Mouse (Mus musculus): ENCODE data around the gene Lin7a. TPM values are rescaled to one million over a fixed set of nuclear protein-coding genes. Genes with fewer than 3 reads are reported as not detected.

The Lin7a gene
- polyA plus RNA-seq, 1 experiment from 2014 or later: 31.6 TPM

GRCm38 (mm10) chr10:107358443-107359040, 87.1 kb downstream of the Lin7a start:
- Histone ChIP-seq H3K36me3 (no peaks in the 10 kb centered on the region), H3K9ac (replicated peaks) (no peak overlapping the region), H3K9me3 (0 out of 2 replicates have a peak, but pooled peaks cover 4% of the 10 kb centered on the region), H3K4me1 (replicated peaks) (no peaks in the 10 kb centered on the region), H3K4me2 (replicated peaks) (no peak overlapping the region), H3K4me3 (replicated peaks) (no peak overlapping the region), H3K27me3 (no peaks in the 10 kb centered on the region), H3K27ac (no peak overlapping the region)
- WGBS: 86% methylated on average over 6 of the region's 6 CpGs
- ATAC-seq: no peak

GRCm38 (mm10) chr10:107359296-107359695, 87.8 kb downstream of the Lin7a start:
- H3K4me1 ChIP-seq (replicated peaks): no peaks in the 10 kb centered on the region
- no peak overlapping the region for H3K4me2 ChIP-seq (replicated peaks)
- H3K9ac ChIP-seq (replicated peaks): no peak overlapping the region
- no peaks in the 10 kb centered on the region for H3K27me3 ChIP-seq
- H3K36me3 ChIP-seq: no peaks in the 10 kb centered on the region
- ATAC-seq: no peak
- H3K9me3 ChIP-seq: 0 out of 2 replicates have a peak, but pooled peaks cover 1% of the 10 kb centered on the region
- no peak overlapping the region for H3K4me3 ChIP-seq (replicated peaks)
- H3K27ac ChIP-seq: no peak overlapping the region

GRCm38 (mm10) chr10:107361546-107361945, 90.1 kb downstream of the Lin7a start:
- Histone ChIP-seq H3K9me3 (no peaks in the 10 kb centered on the region), H3K9ac (replicated peaks) (no peak overlapping the region), H3K27me3 (no peaks in the 10 kb centered on the region), H3K27ac (no peak overlapping the region), H3K4me1 (replicated peaks) (no peaks in the 10 kb centered on the region), H3K4me2 (replicated peaks) (no peak overlapping the region), H3K4me3 (replicated peaks) (no peak overlapping the region), H3K36me3 (no peaks in the 10 kb centered on the region)
- 78% methylated on average over 4 of the region's 4 CpGs for WGBS
- no peak for ATAC-seq

GRCm38 (mm10) chr10:107362026-107362425, 90.5 kb downstream of the Lin7a start:
- 90% methylated on average over 2 of the region's 2 CpGs for WGBS
- Histone ChIP-seq H3K4me2 (replicated peaks) (no peak overlapping the region), H3K4me1 (replicated peaks) (no peaks in the 10 kb centered on the region), H3K36me3 (no peaks in the 10 kb centered on the region), H3K27ac (no peak overlapping the region), H3K9ac (replicated peaks) (no peak overlapping the region), H3K9me3 (no peaks in the 10 kb centered on the region), H3K4me3 (replicated peaks) (no peak overlapping the region), H3K27me3 (no peaks in the 10 kb centered on the region)
- no peak for ATAC-seq

- H3K27me3 ChIP-seq: no peaks in the 10 kb centered on the region
- no peak overlapping the region for H3K4me3 ChIP-seq (replicated peaks)
- H3K4me1 ChIP-seq (replicated peaks): no peaks in the 10 kb centered on the region
- no peak overlapping the region for H3K9ac ChIP-seq (replicated peaks)
- no peak overlapping the region for H3K27ac ChIP-seq
- H3K36me3 ChIP-seq: no peaks in the 10 kb centered on the region
- H3K9me3 ChIP-seq: no peaks in the 10 kb centered on the region
- WGBS: 92% methylated on average over 16 of the region's 16 CpGs
- H3K4me2 ChIP-seq (replicated peaks): no peak overlapping the region
- ATAC-seq: no peak
These were observed 91.7 kb downstream of the Lin7a start for GRCm38 (mm10) chr10:107363049-107363816.

GRCm38 (mm10) chr10:107377218-107377617, 105.7 kb downstream of the Lin7a start:
- H3K9ac ChIP-seq (replicated peaks): no peak overlapping the region
- H3K4me3 ChIP-seq (replicated peaks): no peak overlapping the region
- H3K27me3 ChIP-seq: no peaks in the 10 kb centered on the region
- WGBS: 63% methylated on average over 2 of the region's 2 CpGs
- H3K4me1 ChIP-seq (replicated peaks): no peaks in the 10 kb centered on the region
- H3K4me2 ChIP-seq (replicated peaks): no peak overlapping the region
- no peaks in the 10 kb centered on the region for H3K36me3 ChIP-seq
- ATAC-seq: no peak
- H3K9me3 ChIP-seq: no peaks in the 10 kb centered on the region
- H3K27ac ChIP-seq: no peak overlapping the region

GRCm38 (mm10) chr10:107381143-107381746, 109.8 kb downstream of the Lin7a start:
- no peak overlapping the region for H3K27ac ChIP-seq
- H3K27me3 ChIP-seq: no peaks in the 10 kb centered on the region
- no peaks in the 10 kb centered on the region for H3K36me3 ChIP-seq
- no peaks in the 10 kb centered on the region; the same call in 1 of the 2 replicates for H3K4me1 ChIP-seq (replicated peaks)
- 70% methylated on average over 4 of the region's 4 CpGs for WGBS
- H3K4me3 ChIP-seq (replicated peaks): no peak overlapping the region
- no peak overlapping the region for H3K4me2 ChIP-seq (replicated peaks)
- no peak overlapping the region for H3K9ac ChIP-seq (replicated peaks)
- H3K9me3 ChIP-seq: no peaks in the 10 kb centered on the region
- ATAC-seq: no peak

GRCm38 (mm10) chr10:107383825-107384224, 112.3 kb downstream of the Lin7a start:
- Histone ChIP-seq H3K27me3 (no peaks in the 10 kb centered on the region), H3K9me3 (no peaks in the 10 kb centered on the region), H3K27ac (no peak overlapping the region), H3K36me3 (no peaks in the 10 kb centered on the region), H3K4me3 (replicated peaks) (no peak overlapping the region), H3K4me1 (replicated peaks) (no peaks in the 10 kb centered on the region; the same call in 1 of the 2 replicates), H3K9ac (replicated peaks) (no peak overlapping the region), H3K4me2 (replicated peaks) (no peak overlapping the region)
- no peak for ATAC-seq

GRCm38 (mm10) chr10:107389505-107389904, 118.0 kb downstream of the Lin7a start:
- Histone ChIP-seq H3K4me1 (replicated peaks) (no peaks in the 10 kb centered on the region), H3K9ac (replicated peaks) (no peak overlapping the region), H3K27ac (no peak overlapping the region), H3K27me3 (no peaks in the 10 kb centered on the region), H3K9me3 (no peaks in the 10 kb centered on the region), H3K4me3 (replicated peaks) (no peak overlapping the region), H3K36me3 (no peaks in the 10 kb centered on the region), H3K4me2 (replicated peaks) (no peak overlapping the region)
- peak; percentile 89 for ATAC-seq
- WGBS: 53% methylated on average over 4 of the region's 4 CpGs

GRCm38 (mm10) chr10:107405347-107405746, 133.9 kb downstream of the Lin7a start:
- Histone ChIP-seq H3K36me3 (no peaks in the 10 kb centered on the region), H3K4me1 (replicated peaks) (no peaks in the 10 kb centered on the region), H3K27me3 (no peaks in the 10 kb centered on the region), H3K9ac (replicated peaks) (no peak overlapping the region), H3K9me3 (no peaks in the 10 kb centered on the region), H3K4me2 (replicated peaks) (no peak overlapping the region), H3K4me3 (replicated peaks) (no peak overlapping the region), H3K27ac (no peak overlapping the region)
- ATAC-seq: no peak
- WGBS: 72% methylated on average over 4 of the region's 4 CpGs

GRCm38 (mm10) chr10:107418306-107418705, 146.8 kb downstream of the Lin7a start:
- no peaks in the 10 kb centered on the region for H3K27me3 ChIP-seq
- 94% methylated on average over 14 of the region's 14 CpGs for WGBS

GRCm38 (mm10) chr10:107436967-107437366, 165.5 kb downstream of the Lin7a start:
- Histone ChIP-seq H3K36me3 (no peaks in the 10 kb centered on the region), H3K4me3 (replicated peaks) (no peak overlapping the region), H3K4me1 (replicated peaks) (no peaks in the 10 kb centered on the region), H3K27me3 (no peaks in the 10 kb centered on the region), H3K4me2 (replicated peaks) (no peak overlapping the region), H3K9ac (replicated peaks) (no peak overlapping the region), H3K27ac (no peak overlapping the region), H3K9me3 (no peaks in the 10 kb centered on the region)
- 58% methylated on average over 5 of the region's 5 CpGs for WGBS
- no peak for ATAC-seq

More at GRCm38 (mm10) chr10:107418306-107418705, 146.8 kb downstream of the Lin7a start:
- ATAC-seq: no peak
- no peaks in the 10 kb centered on the region for H3K4me1 ChIP-seq (replicated peaks)
- H3K27ac ChIP-seq: no peak overlapping the region
- no peak overlapping the region for H3K9ac ChIP-seq (replicated peaks)
- H3K4me2 ChIP-seq (replicated peaks): no peak overlapping the region
- no peaks in the 10 kb centered on the region for H3K9me3 ChIP-seq
- no peak overlapping the region for H3K4me3 ChIP-seq (replicated peaks)
- H3K36me3 ChIP-seq: no peaks in the 10 kb centered on the region
